ENCODE assay signal across 18 mouse cellular contexts in the genomic region with DNA sequence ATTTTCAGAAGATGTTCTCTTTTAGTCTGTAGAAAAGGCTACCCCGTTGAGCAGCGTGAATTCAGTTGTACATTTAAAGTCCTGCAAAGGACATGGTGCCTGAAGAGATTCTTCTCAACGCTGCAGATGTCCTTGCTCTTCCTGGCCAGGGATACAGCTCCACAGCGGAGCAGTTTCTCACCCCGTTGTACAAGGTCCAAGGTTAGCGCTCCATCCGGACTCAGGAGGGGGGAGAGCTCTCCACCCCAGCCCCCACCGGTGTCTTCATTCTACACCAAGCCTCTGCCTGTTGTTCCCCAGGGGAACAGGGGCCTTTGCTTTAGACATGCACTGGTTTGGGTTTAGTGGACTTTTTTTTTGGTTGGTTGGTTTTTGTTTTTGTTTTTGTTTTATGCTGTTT.
DNase-seq lines count a peak whose midpoint lies in the region; ATAC-seq lines count a peak whose summit lies in the region.
"Had no signal": no experiment of that assay in that cellular context is flagged by ENCODE, and none has a peak within 500 bp of the region (broad histone marks: within the 10 kb centered on the region; RNA-seq: fewer than 3 reads in every experiment).

No protein-coding gene starts in this region.

- no peaks in the 10 kb centered on the region for H3K36me3 ChIP-seq in forebrain, embryonic 15.5 days
- no peaks in the 10 kb centered on the region for H3K36me3 ChIP-seq in forebrain, embryonic 14.5 days (ENCODE audit: control insufficient read depth, insufficient read depth, low read length)
- H3K36me3 ChIP-seq in kidney, embryonic 14.5 days (ENCODE audit: control insufficient read depth, insufficient read depth, low read length) = no peaks in the 10 kb centered on the region

- 82% methylated on average over 8 of the region's 8 CpGs for WGBS in forebrain, embryonic 15.5 days
- 88% methylated on average over 8 of the region's 8 CpGs for WGBS in forebrain, embryonic 14.5 days
- WGBS in kidney, embryonic 14.5 days = 64% methylated on average over 8 of the region's 8 CpGs

- no peak overlapping the region for H3K4me3 ChIP-seq in forebrain, embryonic 15.5 days
- no peak overlapping the region for H3K4me3 ChIP-seq in forebrain, embryonic 14.5 days (ENCODE audit: low read depth, low read length)
- H3K4me3 ChIP-seq in kidney, embryonic 14.5 days (ENCODE audit: low read length) = no peak overlapping the region
- H3K4me3 ChIP-seq in brown adipose tissue, adult 24 weeks (ENCODE audit: insufficient read depth, low read depth, low read length) = no peak overlapping the region
- H3K4me3 ChIP-seq: heart, adult 2 months had no signal

- peaks cover 20% of the 10 kb centered on the region for H3K4me1 ChIP-seq in forebrain, embryonic 15.5 days
- peaks cover 14% of the 10 kb centered on the region for H3K4me1 ChIP-seq in forebrain, embryonic 14.5 days (ENCODE audit: control insufficient read depth, insufficient read depth, low read length)
- peaks cover 19% of the 10 kb centered on the region for H3K4me1 ChIP-seq in kidney, embryonic 14.5 days (ENCODE audit: control insufficient read depth, insufficient read depth, low read length)
- peaks cover 32% of the 10 kb centered on the region for H3K4me1 ChIP-seq in brown adipose tissue, adult 24 weeks (ENCODE audit: control insufficient read depth, insufficient read depth, insufficient read length, low read length)

- H3K9ac ChIP-seq in forebrain, embryonic 15.5 days (replicated peaks) = no peak overlapping the region
- no peak overlapping the region for H3K9ac ChIP-seq in forebrain, embryonic 14.5 days (ENCODE audit: low read length)
- no peak overlapping the region for H3K9ac ChIP-seq in kidney, embryonic 14.5 days (ENCODE audit: low read depth, low read length)

- no peak for DNase-seq in forebrain, embryonic 14.5 days (ENCODE audit: low spot score)
- peak; percentile 38 to 42 for DNase-seq in kidney, adult 8-10 months
- DNase-seq in adrenal gland, adult 8-10 months = peak; percentile 58
- DNase-seq in T-cell, adult 2 months (ENCODE audit: low spot score) = no peak
- DNase-seq in lung, postnatal 36 days = no peak
- DNase-seq: embryo, embryonic 11 days; heart, adult 2 months; heart, postnatal 4 days; lung, adult 18-20 months; lung, postnatal 4 days; right cerebral cortex, adult 18-20 months; thymus, postnatal 4 days had no signal

- no peak overlapping the region for H3K4me2 ChIP-seq in forebrain, embryonic 15.5 days (replicated peaks)
- H3K4me2 ChIP-seq in forebrain, embryonic 14.5 days (ENCODE audit: low read length) = no peak overlapping the region
- no peak overlapping the region for H3K4me2 ChIP-seq in kidney, embryonic 14.5 days (replicated peaks; ENCODE audit: low read depth, low read length)

- no peak for ATAC-seq in forebrain, embryonic 15.5 days (replicated peaks)
- no peak for ATAC-seq in forebrain, embryonic 14.5 days
- no peak for ATAC-seq in kidney, embryonic 14.5 days (ENCODE audit: low FRiP score, low TSS enrichment)
- ATAC-seq: hindbrain, postnatal 0 days; intestine, postnatal 0 days had no signal

- H3K27ac ChIP-seq in forebrain, embryonic 15.5 days (replicated peaks) = 0 out of 2 replicates have a peak overlapping the region, but pooled peaks have one; percentile 17
- no peak overlapping the region for H3K27ac ChIP-seq in forebrain, embryonic 14.5 days (ENCODE audit: low read depth, low read length)
- no peak overlapping the region for H3K27ac ChIP-seq in kidney, embryonic 14.5 days (ENCODE audit: low read depth, low read length)
- peak overlapping the region; percentile 35 for H3K27ac ChIP-seq in brown adipose tissue, adult 24 weeks (replicated peaks; ENCODE audit: low read depth, low read length)
- H3K27ac ChIP-seq: heart, adult 2 months; hindbrain, postnatal 0 days had no signal

- no peaks in the 10 kb centered on the region for H3K9me3 ChIP-seq in forebrain, embryonic 15.5 days
- no peaks in the 10 kb centered on the region for H3K9me3 ChIP-seq in forebrain, embryonic 14.5 days (replicated peaks; ENCODE audit: control insufficient read depth, low read length)
- no peaks in the 10 kb centered on the region for H3K9me3 ChIP-seq in kidney, embryonic 14.5 days (ENCODE audit: control insufficient read depth, low read length)
- H3K9me3 ChIP-seq: G1E had no signal

- no peaks in the 10 kb centered on the region for H3K27me3 ChIP-seq in forebrain, embryonic 15.5 days
- no peaks in the 10 kb centered on the region for H3K27me3 ChIP-seq in forebrain, embryonic 14.5 days (replicated peaks; ENCODE audit: control insufficient read depth, insufficient read depth, low read length)
- no peaks in the 10 kb centered on the region for H3K27me3 ChIP-seq in kidney, embryonic 14.5 days (ENCODE audit: control insufficient read depth, insufficient read depth, low read length)

Comparison
In these comparisons a context has a peak if more than half of its experiments do, and no peak if none do; other contexts are left out.
1. H3K27ac ChIP-seq: peak in forebrain, embryonic 15.5 days (single experiment) and brown adipose tissue, adult 24 weeks (single experiment); none in forebrain, embryonic 14.5 days (single experiment) and kidney, embryonic 14.5 days (single experiment).
2. DNase-seq: peak in kidney, adult 8-10 months (2 of 2) and adrenal gland, adult 8-10 months (single experiment); none in forebrain, embryonic 14.5 days (single experiment), T-cell, adult 2 months (single experiment) and lung, postnatal 36 days (single experiment).